Mouse (Mus musculus): ENCODE measurements around the gene Kcnk18. TPM values are rescaled to one million over a fixed set of nuclear protein-coding genes. Genes with fewer than 3 reads are reported as not detected.

The Kcnk18 gene
- polyA plus RNA-seq, 1 experiment = not detected

- Histone ChIP-seq H3K4me3 (ENCODE audit: insufficient read depth, low read depth, low read length) (no peak overlapping the region), H3K4me1 (ENCODE audit: control insufficient read depth, insufficient read depth, low read length) (no peaks in the 10 kb centered on the region), H3K36me3 (ENCODE audit: control insufficient read depth, insufficient read depth, low read length) (no peaks in the 10 kb centered on the region), H3K27ac (ENCODE audit: insufficient read depth, low read depth, low read length) (no peak overlapping the region), H3K27me3 (replicated peaks; ENCODE audit: control insufficient read depth, insufficient read depth, low read length) (no peaks in the 10 kb centered on the region)
- no peak for DNase-seq
- WGBS = 84% methylated on average over 9 of the region's 9 CpGs
- TF ChIP-seq CTCF (conservative IDR thresholded peaks at IDR 0.05; ENCODE audit: insufficient read depth, insufficient read length, low read depth, low read length) = no peak
- TF ChIP-seq POLR2A (IDR thresholded peaks at IDR 0.05; ENCODE audit: low read depth, low read length) = no peak
These were observed 44.2 kb downstream of the Kcnk18 start for GRCm38 (mm10) chr19:59263171-59263570.

- WGBS = 83% methylated on average over 9 of the region's 9 CpGs
- Histone ChIP-seq H3K4me3 (ENCODE audit: insufficient read depth, low read depth, low read length) (no peak overlapping the region), H3K27me3 (replicated peaks; ENCODE audit: control insufficient read depth, insufficient read depth, low read length) (no peaks in the 10 kb centered on the region), H3K27ac (ENCODE audit: insufficient read depth, low read depth, low read length) (no peak overlapping the region), H3K36me3 (ENCODE audit: control insufficient read depth, insufficient read depth, low read length) (no peaks in the 10 kb centered on the region), H3K4me1 (ENCODE audit: control insufficient read depth, insufficient read depth, low read length) (no peaks in the 10 kb centered on the region)
- DNase-seq = no peak
- TF ChIP-seq POLR2A (IDR thresholded peaks at IDR 0.05; ENCODE audit: low read depth, low read length) (no peak), CTCF (conservative IDR thresholded peaks at IDR 0.05; ENCODE audit: insufficient read depth, insufficient read length, low read depth, low read length) (no peak)
These were observed 46.0 kb downstream of the Kcnk18 start for GRCm38 (mm10) chr19:59264838-59265532.

GRCm38 (mm10) chr19:59265907-59266306, 46.9 kb downstream of the Kcnk18 start:
- H3K4me3 ChIP-seq (ENCODE audit: insufficient read depth, low read depth, low read length) = no peak overlapping the region
- WGBS = 80% methylated on average over 6 of the region's 6 CpGs
- no peaks in the 10 kb centered on the region for H3K36me3 ChIP-seq (ENCODE audit: control insufficient read depth, insufficient read depth, low read length)
- H3K27ac ChIP-seq (ENCODE audit: insufficient read depth, low read depth, low read length) = no peak overlapping the region
- no peaks in the 10 kb centered on the region for H3K4me1 ChIP-seq (ENCODE audit: control insufficient read depth, insufficient read depth, low read length)
- DNase-seq = no peak
- no peaks in the 10 kb centered on the region for H3K27me3 ChIP-seq (replicated peaks; ENCODE audit: control insufficient read depth, insufficient read depth, low read length)
- TF ChIP-seq CTCF (conservative IDR thresholded peaks at IDR 0.05; ENCODE audit: insufficient read depth, insufficient read length, low read depth, low read length) (no peak), POLR2A (IDR thresholded peaks at IDR 0.05; ENCODE audit: low read depth, low read length) (no peak)

GRCm38 (mm10) chr19:59267417-59267963, 48.5 kb downstream of the Kcnk18 start:
- Histone ChIP-seq H3K27me3 (replicated peaks; ENCODE audit: control insufficient read depth, insufficient read depth, low read length) (no peaks in the 10 kb centered on the region), H3K4me3 (ENCODE audit: insufficient read depth, low read depth, low read length) (no peak overlapping the region), H3K36me3 (ENCODE audit: control insufficient read depth, insufficient read depth, low read length) (no peaks in the 10 kb centered on the region), H3K27ac (ENCODE audit: insufficient read depth, low read depth, low read length) (no peak overlapping the region), H3K4me1 (ENCODE audit: control insufficient read depth, insufficient read depth, low read length) (no peaks in the 10 kb centered on the region)
- DNase-seq = no peak
- TF ChIP-seq POLR2A (IDR thresholded peaks at IDR 0.05; ENCODE audit: low read depth, low read length) (no peak), CTCF (conservative IDR thresholded peaks at IDR 0.05; ENCODE audit: insufficient read depth, insufficient read length, low read depth, low read length) (no peak)
- 22% methylated on average over 5 of the region's 5 CpGs for WGBS

GRCm38 (mm10) chr19:59273190-59273589, 54.2 kb downstream of the Kcnk18 start:
- TF ChIP-seq POLR2A (IDR thresholded peaks at IDR 0.05; ENCODE audit: low read depth, low read length) (no peak), CTCF (conservative IDR thresholded peaks at IDR 0.05; ENCODE audit: insufficient read depth, insufficient read length, low read depth, low read length) (no peak)

GRCm38 (mm10) chr19:59276354-59276753, 57.3 kb downstream of the Kcnk18 start:
- DNase-seq = no peak
- TF ChIP-seq CTCF (conservative IDR thresholded peaks at IDR 0.05; ENCODE audit: insufficient read depth, insufficient read length, low read depth, low read length) (no peak), POLR2A (IDR thresholded peaks at IDR 0.05; ENCODE audit: low read depth, low read length) (no peak)
- WGBS = 93% methylated on average over 7 of the region's 7 CpGs

More at GRCm38 (mm10) chr19:59273190-59273589, 54.2 kb downstream of the Kcnk18 start:
- Histone ChIP-seq H3K4me3 (ENCODE audit: insufficient read depth, low read depth, low read length) (no peak overlapping the region), H3K27ac (ENCODE audit: insufficient read depth, low read depth, low read length) (no peak overlapping the region), H3K4me1 (ENCODE audit: control insufficient read depth, insufficient read depth, low read length) (no peaks in the 10 kb centered on the region), H3K36me3 (ENCODE audit: control insufficient read depth, insufficient read depth, low read length) (no peaks in the 10 kb centered on the region), H3K27me3 (replicated peaks; ENCODE audit: control insufficient read depth, insufficient read depth, low read length) (no peaks in the 10 kb centered on the region)
- WGBS = 95% methylated on average over 7 of the region's 7 CpGs
- DNase-seq = no peak

GRCm38 (mm10) chr19:59280841-59281240, 61.8 kb downstream of the Kcnk18 start:
- DNase-seq = no peak
- Histone ChIP-seq H3K27me3 (replicated peaks; ENCODE audit: control insufficient read depth, insufficient read depth, low read length) (no peaks in the 10 kb centered on the region), H3K27ac (ENCODE audit: insufficient read depth, low read depth, low read length) (no peak overlapping the region), H3K4me1 (ENCODE audit: control insufficient read depth, insufficient read depth, low read length) (no peaks in the 10 kb centered on the region), H3K4me3 (ENCODE audit: insufficient read depth, low read depth, low read length) (no peak overlapping the region), H3K36me3 (ENCODE audit: control insufficient read depth, insufficient read depth, low read length) (no peaks in the 10 kb centered on the region)
- TF ChIP-seq CTCF (conservative IDR thresholded peaks at IDR 0.05; ENCODE audit: insufficient read depth, insufficient read length, low read depth, low read length) = no peak
- no peak for TF ChIP-seq POLR2A (IDR thresholded peaks at IDR 0.05; ENCODE audit: low read depth, low read length)

More at GRCm38 (mm10) chr19:59276354-59276753, 57.3 kb downstream of the Kcnk18 start:
- H3K4me3 ChIP-seq (ENCODE audit: insufficient read depth, low read depth, low read length) = no peak overlapping the region
- H3K27ac ChIP-seq (ENCODE audit: insufficient read depth, low read depth, low read length) = no peak overlapping the region
- no peaks in the 10 kb centered on the region for H3K4me1 ChIP-seq (ENCODE audit: control insufficient read depth, insufficient read depth, low read length)
- H3K27me3 ChIP-seq (replicated peaks; ENCODE audit: control insufficient read depth, insufficient read depth, low read length) = no peaks in the 10 kb centered on the region
- no peaks in the 10 kb centered on the region for H3K36me3 ChIP-seq (ENCODE audit: control insufficient read depth, insufficient read depth, low read length)
